Mouse (Mus musculus): ENCODE measurements around the gene Iglon5. TPM values are rescaled to one million over a fixed set of nuclear protein-coding genes. Genes with fewer than 3 reads are reported as not detected.

Gene Iglon5
- polyA plus RNA-seq, 2 experiments: 0.07 TPM; not detected in 1

DNA sequence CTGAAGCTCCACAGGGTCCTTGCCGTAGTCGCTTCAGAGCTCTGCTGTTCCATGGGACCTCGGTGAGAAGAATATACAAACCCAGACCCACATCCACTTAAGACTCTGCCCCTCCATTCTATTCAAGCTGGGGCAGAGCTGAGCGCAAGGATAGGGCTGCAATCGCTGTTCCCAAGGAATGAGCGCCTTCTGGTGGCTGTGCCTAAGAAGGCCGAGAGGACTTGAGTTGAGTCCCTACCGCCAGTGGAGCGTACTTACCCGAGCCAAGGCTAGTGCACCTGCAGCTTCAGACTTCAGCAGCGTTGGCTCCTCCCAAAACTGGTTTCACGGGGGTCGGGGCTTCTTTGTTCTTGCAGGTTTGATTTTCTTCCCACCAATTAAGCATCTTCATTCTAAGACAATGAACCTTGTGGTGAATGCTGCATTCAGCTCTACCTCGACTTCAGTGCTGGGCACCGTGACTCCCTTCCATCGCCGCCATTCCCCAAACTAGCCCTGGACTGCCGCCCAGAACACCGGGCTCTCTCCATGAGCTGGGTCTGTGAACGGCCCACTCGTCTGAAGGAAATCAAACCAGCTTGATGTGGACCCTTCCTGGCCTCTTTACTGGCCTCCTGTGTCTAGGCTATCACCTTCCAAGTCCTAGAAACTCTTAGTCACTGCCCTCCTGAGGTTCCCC is 5.6 kb upstream of the Iglon5 start:
- Histone ChIP-seq H3K4me2 (ENCODE audit: low read depth) (no peak overlapping the region), H3K4me1 (replicated peaks; ENCODE audit: control insufficient read depth in 2 of 2, insufficient read depth in 2 of 2, low read length in 1 of 2) (no peaks in the 10 kb centered on the region), H3K9me3 (ENCODE audit: control insufficient read depth, low read length) (no peaks in the 10 kb centered on the region), H3K27me3 (ENCODE audit: control insufficient read depth, insufficient read depth, low read length) (no peaks in the 10 kb centered on the region; the same call in none of the 2 replicates), H3K27ac (no peak overlapping the region), H3K9ac (replicated peaks) (no peak overlapping the region), H3K4me3 (ENCODE audit: insufficient read depth in 1 of 2, low read depth in 2 of 2, low read length in 2 of 2) (no peak overlapping the region), H3K36me3 (replicated peaks; ENCODE audit: control insufficient read depth, insufficient read depth, low read depth) (no peaks in the 10 kb centered on the region)
- ATAC-seq (ENCODE audit: insufficient read depth) (no peak), DNase-seq (ENCODE audit: low read depth in 3 of 3, low spot score in 3 of 3) (no peak)
- 17% methylated on average over 21 of the region's 21 CpGs for WGBS (ENCODE audit: insufficient replicate concordance)
- TF ChIP-seq CTCF (IDR thresholded peaks at IDR 0.05; ENCODE audit: low read depth): peak; percentile 60
- no peak for TF ChIP-seq EP300 (IDR thresholded peaks at IDR 0.05; ENCODE audit: low read depth)

DNA sequence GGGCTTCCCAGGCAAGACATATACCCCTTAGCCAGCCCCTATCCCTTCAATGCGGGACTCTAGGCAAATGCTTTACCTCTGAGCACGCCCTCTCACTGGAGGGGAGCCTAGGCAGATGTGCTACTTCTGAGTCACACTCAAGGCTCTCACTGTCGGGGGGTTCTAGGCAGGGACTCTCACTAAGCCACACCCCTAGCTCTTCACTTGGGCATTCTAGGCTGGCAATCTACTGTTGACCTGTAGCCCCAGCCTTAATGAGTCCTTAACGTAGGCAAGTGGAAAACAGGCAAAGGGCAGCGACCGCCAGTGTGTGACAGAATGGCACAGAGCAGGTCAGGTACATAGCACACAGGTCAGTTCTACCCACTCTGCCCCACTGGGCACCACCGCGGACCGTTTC is 986 bp upstream of the Iglon5 start:
- Histone ChIP-seq H3K4me1 (replicated peaks; ENCODE audit: control insufficient read depth in 2 of 2, insufficient read depth in 2 of 2, low read length in 1 of 2) (no peaks in the 10 kb centered on the region), H3K4me2 (ENCODE audit: low read depth) (no peak overlapping the region), H3K36me3 (replicated peaks; ENCODE audit: control insufficient read depth, insufficient read depth, low read depth) (no peaks in the 10 kb centered on the region), H3K27ac (no peak overlapping the region), H3K9ac (replicated peaks) (no peak overlapping the region), H3K27me3 (ENCODE audit: control insufficient read depth, insufficient read depth, low read length) (peaks cover 12% of the 10 kb centered on the region), H3K4me3 (ENCODE audit: insufficient read depth in 1 of 2, low read depth in 2 of 2, low read length in 2 of 2) (no peak overlapping the region), H3K9me3 (ENCODE audit: control insufficient read depth, low read length) (no peaks in the 10 kb centered on the region)
- no peak for ATAC-seq (ENCODE audit: insufficient read depth)
- DNase-seq (ENCODE audit: low read depth in 3 of 3, low spot score in 3 of 3): no peak
- TF ChIP-seq CTCF (IDR thresholded peaks at IDR 0.05; ENCODE audit: low read depth): no peak
- TF ChIP-seq EP300 (IDR thresholded peaks at IDR 0.05; ENCODE audit: low read depth): no peak
- WGBS (ENCODE audit: insufficient replicate concordance): 44% methylated on average over 9 of the region's 9 CpGs

DNA sequence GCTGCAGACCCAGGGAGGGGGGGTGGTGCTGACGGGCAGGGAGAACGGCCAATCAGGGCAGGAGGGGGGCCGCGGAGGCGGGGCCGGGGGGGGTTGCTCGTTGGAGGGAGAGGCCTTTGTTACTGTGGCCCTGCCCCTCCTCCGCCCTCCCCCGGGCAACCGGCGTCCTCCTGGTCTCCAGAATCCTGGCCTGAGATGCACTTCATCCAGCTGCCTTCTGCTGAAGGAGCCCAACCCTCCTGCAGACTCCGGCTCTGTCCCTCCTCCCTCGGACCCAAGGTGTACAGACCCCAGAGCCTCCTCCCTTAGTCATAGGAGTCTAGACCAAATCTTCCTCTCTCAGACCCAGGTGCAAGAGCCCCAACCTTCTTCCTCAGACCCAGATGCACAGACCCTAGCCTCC is 308 bp upstream of the Iglon5 start:
- no peak overlapping the region for H3K27ac ChIP-seq
- TF ChIP-seq CTCF (IDR thresholded peaks at IDR 0.05; ENCODE audit: low read depth) (no peak), EP300 (IDR thresholded peaks at IDR 0.05; ENCODE audit: low read depth) (no peak)
- DNase-seq (ENCODE audit: low read depth in 3 of 3, low spot score in 3 of 3) (no peak), ATAC-seq (ENCODE audit: insufficient read depth) (no peak)
- H3K9me3 ChIP-seq (ENCODE audit: control insufficient read depth, low read length): no peaks in the 10 kb centered on the region
- no peaks in the 10 kb centered on the region for H3K36me3 ChIP-seq (replicated peaks; ENCODE audit: control insufficient read depth, insufficient read depth, low read depth)
- H3K4me3 ChIP-seq (ENCODE audit: insufficient read depth in 1 of 2, low read depth in 2 of 2, low read length in 2 of 2): no peak overlapping the region
- H3K27me3 ChIP-seq (ENCODE audit: control insufficient read depth, insufficient read depth, low read length): peaks cover 12% of the 10 kb centered on the region
- WGBS (ENCODE audit: insufficient replicate concordance): 6% methylated on average over 5 of the region's 13 CpGs
- no peaks in the 10 kb centered on the region for H3K4me1 ChIP-seq (replicated peaks; ENCODE audit: control insufficient read depth in 2 of 2, insufficient read depth in 2 of 2, low read length in 1 of 2)
- no peak overlapping the region for H3K9ac ChIP-seq (replicated peaks)
- H3K4me2 ChIP-seq (ENCODE audit: low read depth): no peak overlapping the region

DNA sequence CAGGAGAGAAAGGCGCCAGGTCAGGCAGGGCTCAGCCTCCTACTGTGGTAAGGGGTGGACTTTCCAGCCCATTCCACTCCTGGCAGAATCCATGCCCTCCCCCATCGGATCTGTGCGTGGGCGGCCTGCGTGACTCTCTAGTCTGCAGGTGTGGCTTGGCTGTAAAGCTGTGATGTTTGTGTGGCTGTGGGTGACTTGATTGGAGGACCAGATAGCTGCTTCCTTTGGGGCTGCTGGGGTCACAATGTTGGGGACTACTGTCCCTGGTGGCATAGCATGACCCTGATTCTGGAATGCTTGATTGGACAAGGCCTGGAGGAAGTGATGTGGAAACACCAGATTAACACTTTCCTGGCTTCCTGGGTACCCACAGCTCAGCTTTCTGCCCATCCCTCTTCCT is 1.2 kb downstream of the Iglon5 start:
- Histone ChIP-seq H3K36me3 (replicated peaks; ENCODE audit: control insufficient read depth, insufficient read depth, low read depth) (no peaks in the 10 kb centered on the region), H3K9me3 (ENCODE audit: control insufficient read depth, low read length) (no peaks in the 10 kb centered on the region), H3K27me3 (ENCODE audit: control insufficient read depth, insufficient read depth, low read length) (peaks cover 12% of the 10 kb centered on the region), H3K27ac (no peak overlapping the region), H3K4me1 (replicated peaks; ENCODE audit: control insufficient read depth in 2 of 2, insufficient read depth in 2 of 2, low read length in 1 of 2) (no peaks in the 10 kb centered on the region), H3K4me2 (ENCODE audit: low read depth) (no peak overlapping the region), H3K4me3 (ENCODE audit: insufficient read depth in 1 of 2, low read depth in 2 of 2, low read length in 2 of 2) (no peak overlapping the region), H3K9ac (replicated peaks) (no peak overlapping the region)
- no peak for TF ChIP-seq EP300 (IDR thresholded peaks at IDR 0.05; ENCODE audit: low read depth)
- TF ChIP-seq CTCF (IDR thresholded peaks at IDR 0.05; ENCODE audit: low read depth): no peak
- no peak for ATAC-seq (ENCODE audit: insufficient read depth)
- 30% methylated on average over 5 of the region's 5 CpGs for WGBS (ENCODE audit: insufficient replicate concordance)
- DNase-seq (ENCODE audit: low read depth in 3 of 3, low spot score in 3 of 3): no peak

- ATAC-seq (ENCODE audit: insufficient read depth): no peak
- Histone ChIP-seq H3K27me3 (ENCODE audit: control insufficient read depth, insufficient read depth, low read length) (no peaks in the 10 kb centered on the region), H3K27ac (no peak overlapping the region), H3K36me3 (replicated peaks; ENCODE audit: control insufficient read depth, insufficient read depth, low read depth) (no peaks in the 10 kb centered on the region), H3K4me3 (ENCODE audit: insufficient read depth in 1 of 2, low read depth in 2 of 2, low read length in 2 of 2) (no peak overlapping the region), H3K4me2 (ENCODE audit: low read depth) (no peak overlapping the region), H3K9ac (replicated peaks) (no peak overlapping the region), H3K9me3 (ENCODE audit: control insufficient read depth, low read length) (no peaks in the 10 kb centered on the region), H3K4me1 (replicated peaks; ENCODE audit: control insufficient read depth in 2 of 2, insufficient read depth in 2 of 2, low read length in 1 of 2) (no peaks in the 10 kb centered on the region)
- no peak for TF ChIP-seq EP300 (IDR thresholded peaks at IDR 0.05; ENCODE audit: low read depth)
- no peak for TF ChIP-seq CTCF (IDR thresholded peaks at IDR 0.05; ENCODE audit: low read depth)
- no peak for DNase-seq (ENCODE audit: low read depth in 3 of 3, low spot score in 3 of 3)
- WGBS (ENCODE audit: insufficient replicate concordance): 4% methylated on average over 10 of the region's 10 CpGs
Measured at GRCm38 (mm10) chr7:43483236-43483635, 6.6 kb downstream of the Iglon5 start.

Data from liver, embryonic 14.5 days (tissue).